Mouse (Mus musculus) olfactory bulb, adult 2 months (tissue): ENCODE measurements around the gene Ankrd13c. TPM values are rescaled to one million over a fixed set of nuclear protein-coding genes. Genes with fewer than 3 reads are reported as not detected.
A peak's percentile ranks its signal among the peaks of the same experiment; 100 is the strongest.

Experiments
- H3K27ac ChIP-seq: fragments of 200-500 bp; 2 replicates; pipeline ENCODE4 v1.5.1; 2012; ENCODE audit warnings: low read depth, low read length; ENCODE audit not compliant: insufficient read depth
- H3K4me1 ChIP-seq: fragments of 200-500 bp; 2 replicates; pipeline ENCODE4 v1.6.1; 2012; ENCODE audit warnings: low read length; ENCODE audit not compliant: control insufficient read depth, insufficient read depth
- H3K4me3 ChIP-seq: fragments of 200-500 bp; 2 replicates; pipeline ENCODE4 v1.5.1; 2012; ENCODE audit warnings: mild to moderate bottlenecking, low read depth, low read length, moderate library complexity; ENCODE audit not compliant: insufficient read depth
- CTCF ChIP-seq: fragments of 200-500 bp; IDR thresholded peaks from 2 replicates; pipeline ENCODE4 v1.5.1; 2012; ENCODE audit warnings: low read depth, mild to moderate bottlenecking, low read length, moderate library complexity; ENCODE audit not compliant: insufficient read depth
- POLR2A ChIP-seq: fragments of 200-500 bp; IDR thresholded peaks from 2 replicates; pipeline ENCODE4 v1.6.1; 2012; ENCODE audit warnings: mild to moderate bottlenecking, low read depth, low read length, moderate library complexity; ENCODE audit not compliant: insufficient read depth
- WGBS: fragments of 180-500 bp; shearing (Covaris S2); methylation state at CpG from one replicate; pipeline ENCODE4 v1.1.7; 2018; 5-methylcytosine and 5-hydroxymethylcytosine counted together
- polyA plus RNA-seq: library from polyadenylated mRNA; stranded (reverse); fragments of >200 nt; gene quantifications from 2 replicates; pipeline ENCODE4 v1.2.4, GENCODE M21; 2012; ENCODE audit warnings: low replicate concordance; ENCODE audit not compliant: missing spikeins, insufficient read depth, insufficient read length

Ankrd13c gene
- not detected in 2 replicates for polyA plus RNA-seq

GRCm38 (mm10) chr3:157946843-157947358, at the start of gene Ankrd13c:
Gene Ankrd13c, plus strand, starts transcription at chr3:157947239.
- under 1% methylated on average over 45 of the region's 45 CpGs for WGBS
- H3K4me3 ChIP-seq = peak within 1 kb of the TSS; percentile 96
- peaks cover 7% of the 10 kb centered on the region for H3K4me1 ChIP-seq
- no peak for TF ChIP-seq CTCF
- peak; percentile 61; the same call in 1 of the 2 replicates for TF ChIP-seq POLR2A
- H3K27ac ChIP-seq = peak within 1 kb of the TSS; percentile 100

- Histone ChIP-seq H3K4me1 (no peaks in the 10 kb centered on the region), H3K4me3 (no peak overlapping the region), H3K27ac (no peak overlapping the region)
- TF ChIP-seq POLR2A = no peak
- no peak for TF ChIP-seq CTCF
- WGBS = 93% methylated on average over 3 of the region's 3 CpGs
Observed at GRCm38 (mm10) chr3:157897645-157898044, 49.4 kb upstream of the Ankrd13c start.

DNA sequence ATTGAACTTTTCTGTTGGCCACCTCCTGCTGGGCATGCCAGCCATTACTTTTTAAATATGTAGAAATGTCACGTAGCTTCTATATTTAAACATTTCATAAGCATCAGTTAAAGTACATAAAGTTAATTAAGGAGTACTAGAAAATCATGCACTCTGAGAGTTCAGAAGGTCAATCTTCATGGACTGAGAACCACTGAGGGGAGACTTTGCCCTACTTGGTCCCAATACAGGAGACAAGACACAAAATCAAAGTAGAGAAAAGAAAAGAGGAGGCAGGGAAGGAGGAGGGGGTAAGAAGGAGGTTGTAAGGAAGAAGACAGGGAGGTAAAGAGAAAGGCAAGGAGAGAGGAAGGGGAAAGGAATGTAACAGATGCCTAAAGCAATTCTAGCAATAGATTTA, 47.1 kb upstream of the Ankrd13c start:
- H3K4me3 ChIP-seq = no peak overlapping the region
- TF ChIP-seq CTCF = no peak
- TF ChIP-seq POLR2A = no peak
- WGBS = 89% methylated on average over 1 of the region's 1 CpGs

GRCm38 (mm10) chr3:157901721-157902120, 45.3 kb upstream of the Ankrd13c start:
- no peak overlapping the region for H3K27ac ChIP-seq
- H3K4me3 ChIP-seq = no peak overlapping the region
- no peak for TF ChIP-seq POLR2A
- no peak for TF ChIP-seq CTCF
- no peaks in the 10 kb centered on the region for H3K4me1 ChIP-seq
- 93% methylated on average over 5 of the region's 5 CpGs for WGBS

More for the DNA sequence above, 47.1 kb upstream of the Ankrd13c start:
- no peak overlapping the region for H3K27ac ChIP-seq
- no peaks in the 10 kb centered on the region for H3K4me1 ChIP-seq

DNA sequence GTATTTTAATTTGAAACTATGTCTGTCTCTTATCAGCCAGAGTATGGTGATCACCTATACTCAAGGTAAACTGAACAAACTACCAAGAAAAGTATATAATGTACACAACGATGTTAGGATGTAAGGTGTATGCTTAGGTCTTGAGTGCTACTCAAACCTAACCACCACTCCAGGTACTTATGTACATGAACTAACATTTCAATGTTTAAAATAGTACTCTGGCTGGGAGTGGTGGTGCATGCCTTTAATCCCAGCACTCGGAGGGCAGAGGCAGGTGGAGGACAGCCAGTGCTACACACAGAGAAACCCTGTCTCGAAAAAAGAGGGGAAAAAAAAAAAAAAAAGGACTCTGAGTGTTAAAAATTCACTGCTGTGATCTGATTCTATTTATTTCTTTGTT, 38.9 kb upstream of the Ankrd13c start:
- Histone ChIP-seq H3K4me1 (no peaks in the 10 kb centered on the region), H3K4me3 (no peak overlapping the region), H3K27ac (no peak overlapping the region)
- TF ChIP-seq CTCF (no peak), POLR2A (no peak)
- WGBS = 79% methylated on average over 3 of the region's 3 CpGs

DNA sequence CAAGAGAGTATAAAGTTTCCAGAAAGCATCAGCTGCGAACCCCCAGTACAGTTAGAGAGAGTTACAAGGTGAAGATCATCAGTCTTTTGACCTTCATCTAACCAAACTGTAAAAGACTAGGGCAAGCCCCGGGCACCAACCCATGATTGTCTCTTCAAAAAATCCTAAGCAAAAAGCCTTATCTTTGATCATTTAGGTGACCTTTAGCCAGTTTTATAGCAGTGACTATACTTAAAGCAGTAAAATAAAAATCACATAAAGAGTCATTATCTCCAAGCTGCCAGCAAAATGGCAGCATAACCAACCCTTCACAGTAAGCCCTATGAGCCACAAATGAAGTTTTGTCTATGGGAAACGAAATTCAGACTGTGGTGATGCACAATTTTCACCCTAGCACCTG, 36.8 kb upstream of the Ankrd13c start:
- Histone ChIP-seq H3K27ac (no peak overlapping the region), H3K4me1 (no peaks in the 10 kb centered on the region), H3K4me3 (no peak overlapping the region)
- TF ChIP-seq CTCF (no peak), POLR2A (no peak)
- 80% methylated on average over 3 of the region's 3 CpGs for WGBS

DNA sequence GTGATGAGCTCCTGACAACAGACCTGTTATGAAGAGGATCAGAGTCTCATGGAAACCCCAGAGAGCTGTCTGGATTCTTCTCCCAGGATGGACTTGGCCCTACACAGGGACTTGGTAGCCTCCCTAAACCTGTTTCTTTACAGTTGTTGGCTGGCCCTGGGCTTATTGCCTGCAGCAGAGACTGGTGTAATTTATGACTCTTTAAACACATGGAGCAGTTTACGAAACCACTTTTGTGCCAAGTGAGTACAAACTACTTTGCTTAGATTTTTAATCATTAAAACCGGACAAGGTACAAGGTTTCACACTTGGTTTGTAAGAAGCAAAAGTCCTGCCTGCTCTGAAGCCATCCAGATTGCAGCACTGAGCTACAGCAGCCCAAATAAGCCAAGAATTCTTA, 34.9 kb upstream of the Ankrd13c start:
- no peak overlapping the region for H3K27ac ChIP-seq
- 92% methylated on average over 2 of the region's 2 CpGs for WGBS
- TF ChIP-seq POLR2A (no peak), CTCF (no peak)
- no peak overlapping the region for H3K4me3 ChIP-seq
- H3K4me1 ChIP-seq = no peaks in the 10 kb centered on the region

GRCm38 (mm10) chr3:157916336-157916735, 30.7 kb upstream of the Ankrd13c start:
- no peaks in the 10 kb centered on the region for H3K4me1 ChIP-seq
- 79% methylated on average over 4 of the region's 4 CpGs for WGBS
- TF ChIP-seq POLR2A = no peak
- no peak for TF ChIP-seq CTCF
- H3K4me3 ChIP-seq = no peak overlapping the region
- H3K27ac ChIP-seq = no peak overlapping the region

DNA sequence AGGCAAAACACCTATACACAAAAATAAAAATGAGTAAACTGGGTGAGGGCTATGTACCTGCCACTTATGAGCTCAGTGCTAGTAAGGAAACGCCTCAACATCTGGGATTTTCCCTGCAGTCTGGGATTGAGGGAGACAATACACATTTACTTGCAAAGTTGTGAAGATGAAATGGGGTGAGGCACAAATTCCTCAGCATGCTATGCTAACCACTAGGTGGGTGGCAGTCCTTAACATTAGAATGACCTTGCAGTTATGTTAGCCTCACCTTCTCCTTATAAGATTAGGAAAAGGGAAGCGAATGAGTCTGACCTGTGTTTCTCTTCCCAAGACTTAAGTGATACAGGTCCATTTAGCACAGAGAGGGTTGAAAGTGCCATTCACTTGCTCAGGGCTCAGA, 25.7 kb upstream of the Ankrd13c start:
- Histone ChIP-seq H3K4me1 (peaks cover 6% of the 10 kb centered on the region), H3K27ac (no peak overlapping the region), H3K4me3 (no peak overlapping the region)
- TF ChIP-seq CTCF = no peak
- no peak for TF ChIP-seq POLR2A
- 92% methylated on average over 2 of the region's 2 CpGs for WGBS
